Mouse (Mus musculus) ES-Bruce4 (cell line): Measurements from ENCODE around the gene Olfr1408. TPM values are rescaled to one million over a fixed set of nuclear protein-coding genes. Genes with fewer than 3 reads are reported as not detected.

Source experiments
- H3K27ac ChIP-seq: 2 replicates; pipeline ENCODE4 v1.5.1; 2012; ENCODE audit warnings: low read length, inconsistent platforms; ENCODE audit not compliant: insufficient read depth
- H3K27me3 ChIP-seq: 2 replicates; pipeline ENCODE4 v1.6.1; 2012; ENCODE audit warnings: mild to moderate bottlenecking, low read length, inconsistent platforms; ENCODE audit not compliant: control insufficient read depth, poor library complexity, insufficient read depth, severe bottlenecking
- H3K36me3 ChIP-seq: 2 replicates; pipeline ENCODE4 v1.6.1; 2012; ENCODE audit warnings: inconsistent platforms, mild to moderate bottlenecking, low read length, moderate library complexity; ENCODE audit not compliant: control insufficient read depth, poor library complexity, insufficient read depth, severe bottlenecking
- H3K4me1 ChIP-seq: one replicate; pipeline ENCODE4 v1.8.1; 2011; ENCODE audit warnings: low read length; ENCODE audit not compliant: control insufficient read depth, insufficient read depth
- H3K4me3 ChIP-seq: 2 replicates; pipeline ENCODE4 v1.5.1; 2011; ENCODE audit warnings: low read depth, mild to moderate bottlenecking, low read length
- H3K9ac ChIP-seq: 2 replicates; pipeline ENCODE4 v1.6.1; 2012; ENCODE audit warnings: low read depth, mild to moderate bottlenecking, inconsistent platforms; ENCODE audit not compliant: poor library complexity, severe bottlenecking
- H3K9me3 ChIP-seq: replicated peaks from 2 replicates; pipeline ENCODE4 v1.6.1; 2012; ENCODE audit warnings: mild to moderate bottlenecking, low read length, inconsistent platforms; ENCODE audit not compliant: control insufficient read depth, poor library complexity, insufficient read depth, severe bottlenecking
- CTCF ChIP-seq: IDR thresholded peaks from one replicate; pipeline ENCODE4 v1.8.1; 2011; ENCODE audit warnings: low read depth, low read length
- EP300 ChIP-seq: IDR thresholded peaks from 2 replicates; pipeline ENCODE4 v1.6.1; 2011; ENCODE audit warnings: low read depth, low read length; ENCODE audit not compliant: insufficient read depth
- POLR2A ChIP-seq: IDR thresholded peaks from one replicate; pipeline ENCODE4 v1.8.1; 2011; ENCODE audit warnings: low read length; ENCODE audit not compliant: insufficient read depth
- polyA plus RNA-seq: library from polyadenylated mRNA; stranded (reverse); fragments of >200 nt; gene quantifications from 2 replicates; pipeline ENCODE4 v1.2.4, GENCODE M21; 2011; ENCODE audit warnings: low read depth; ENCODE audit not compliant: missing spikeins, insufficient read depth, insufficient read length

Olfr1408 gene
- not detected in 2 replicates for polyA plus RNA-seq

- Histone ChIP-seq H3K27ac (no peak within 1 kb of the TSS), H3K9ac (no peak within 1 kb of the TSS), H3K9me3 (no peaks in the 10 kb centered on the region), H3K4me3 (no peak within 1 kb of the TSS), H3K4me1 (no peaks in the 10 kb centered on the region), H3K36me3 (no peaks in the 10 kb centered on the region), H3K27me3 (no peaks in the 10 kb centered on the region)
- TF ChIP-seq POLR2A: no peak
- TF ChIP-seq CTCF: no peak
- TF ChIP-seq EP300: no peak
Observed at GRCm38 (mm10) chr1:173137274-173137673, at the start of gene Olfr1408. Olfr1408 (minus strand) TSS chr1:173137374.

- H3K36me3 ChIP-seq: no peaks in the 10 kb centered on the region
- no peak overlapping the region for H3K27ac ChIP-seq
- H3K9me3 ChIP-seq: no peaks in the 10 kb centered on the region
- H3K27me3 ChIP-seq: no peaks in the 10 kb centered on the region
- H3K4me3 ChIP-seq: no peak overlapping the region
- no peak for TF ChIP-seq POLR2A
- no peak for TF ChIP-seq EP300
- TF ChIP-seq CTCF: no peak
- H3K9ac ChIP-seq: no peak overlapping the region
- no peaks in the 10 kb centered on the region for H3K4me1 ChIP-seq
Observed at GRCm38 (mm10) chr1:173174154-173174842, 37.1 kb upstream of the Olfr1408 start.

Other genes with a start within 250 kb of the Olfr1408 start
- not detected in 2 replicates for gene Apcs, start 242.3 kb downstream of the Olfr1408 start, polyA plus RNA-seq
- not detected in 2 replicates for gene Olfr16, start 187.0 kb downstream of the Olfr1408 start, polyA plus RNA-seq
- gene Olfr1406, start 53.3 kb upstream of the Olfr1408 start, polyA plus RNA-seq: not detected in 2 replicates
- gene Olfr218, start 60.4 kb upstream of the Olfr1408 start, polyA plus RNA-seq: not detected in 2 replicates
- gene Olfr1404, start 75.0 kb upstream of the Olfr1408 start, polyA plus RNA-seq: not detected in 2 replicates
- gene Fcer1a, start 89.8 kb upstream of the Olfr1408 start, polyA plus RNA-seq: not detected in 2 replicates
- gene Olfr418, start 128.6 kb upstream of the Olfr1408 start, polyA plus RNA-seq: not detected in 2 replicates
- gene Mptx2, start 140.4 kb upstream of the Olfr1408 start, polyA plus RNA-seq: not detected in 2 replicates
- not detected in 2 replicates for gene Ackr1, start 196.4 kb upstream of the Olfr1408 start, polyA plus RNA-seq
- gene Aim2, start 213.5 kb upstream of the Olfr1408 start, polyA plus RNA-seq: 38.9 and 49.8 TPM in 2 replicates
- 0.44 and 0.70 TPM in 2 replicates for gene Cadm3, start 230.3 kb upstream of the Olfr1408 start, polyA plus RNA-seq